Mouse (Mus musculus) liver, embryonic 15.5 days (tissue): ENCODE results near the gene Gm3453. TPM values are rescaled to one million over a fixed set of nuclear protein-coding genes. Genes with fewer than 3 reads are reported as not detected.
"Not testable (repeated sequence)": the region's sequence is repeated elsewhere in the genome, so short reads cannot be mapped to it uniquely, and the experiment has no call there.

Experiments
- ATAC-seq: fragments of 200-750 bp; cut with Nextera tagmentation; 2 replicates; pipeline ENCODE4 v1.8.0; 2017; ENCODE audit warnings: moderate number of reproducible peaks, mild to moderate bottlenecking, moderate library complexity; ENCODE audit not compliant: insufficient read depth
- H3K27ac ChIP-seq: fragments of 300-500 bp; sonication (generic); replicated peaks from 2 replicates; pipeline ENCODE4 v1.5.1; 2015; ENCODE audit warnings: mild to moderate bottlenecking, inconsistent platforms
- H3K27me3 ChIP-seq: fragments of 300-500 bp; sonication (generic); 2 replicates; pipeline ENCODE4 v1.6.1; 2015; ENCODE audit warnings: mild to moderate bottlenecking, inconsistent platforms
- H3K36me3 ChIP-seq: fragments of 300-500 bp; sonication (generic); replicated peaks from 2 replicates; pipeline ENCODE4 v1.6.1; 2015; ENCODE audit warnings: moderate library complexity, mild to moderate bottlenecking, inconsistent platforms
- H3K4me1 ChIP-seq: fragments of 300-500 bp; sonication (generic); replicated peaks from 2 replicates; pipeline ENCODE4 v1.6.1; 2015; ENCODE audit warnings: inconsistent platforms
- H3K4me2 ChIP-seq: fragments of 300-500 bp; sonication (generic); 2 replicates; pipeline ENCODE4 v1.6.1; 2015; ENCODE audit warnings: moderate library complexity, mild to moderate bottlenecking, inconsistent platforms
- H3K4me3 ChIP-seq: fragments of 300-500 bp; sonication (generic); replicated peaks from 2 replicates; pipeline ENCODE4 v1.5.1; 2015; ENCODE audit warnings: mild to moderate bottlenecking, inconsistent platforms
- H3K9ac ChIP-seq: fragments of 300-500 bp; sonication (generic); 2 replicates; pipeline ENCODE4 v1.6.1; 2015; ENCODE audit warnings: moderate library complexity, mild to moderate bottlenecking, inconsistent platforms
- H3K9me3 ChIP-seq: fragments of 300-500 bp; sonication (generic); replicated peaks from 2 replicates; pipeline ENCODE4 v1.6.1; 2016; ENCODE audit warnings: inconsistent platforms
- WGBS: fragments of 180-500 bp; shearing (Covaris S2); methylation state at CpG from one replicate; pipeline ENCODE4 v1.1.7; 2015; ENCODE audit warnings: mixed read lengths; ENCODE audit not compliant: insufficient replicate concordance; 5-methylcytosine and 5-hydroxymethylcytosine counted together
- polyA plus RNA-seq: library from polyadenylated mRNA; unstranded; fragments of >200 nt; fragmentation: Nextera tagmentation; extraction: Ambion mirVana; gene quantifications from 2 replicates; pipeline ENCODE4 v1.2.1, GENCODE M21; 2015

Gene Gm3453
- polyA plus RNA-seq = not detected in 2 replicates

- H3K9ac ChIP-seq, H3K27me3 ChIP-seq, H3K9me3 ChIP-seq, H3K27ac ChIP-seq, ATAC-seq, H3K4me1 ChIP-seq, H3K36me3 ChIP-seq, H3K4me3 ChIP-seq, H3K4me2 ChIP-seq: not testable (repeated sequence)
- 30% methylated on average over 2 of the region's 2 CpGs for WGBS
Measured at GRCm38 (mm10) chr14:5979037-5979436, at the start of gene Gm3453. Gene Gm3453 (minus strand): TSS chr14:5979137.

- H3K4me1 ChIP-seq, ATAC-seq, H3K27me3 ChIP-seq, H3K9ac ChIP-seq, H3K4me3 ChIP-seq, H3K9me3 ChIP-seq, H3K36me3 ChIP-seq, H3K4me2 ChIP-seq, H3K27ac ChIP-seq: not testable (repeated sequence)
- WGBS = 56% methylated on average over 7 of the region's 7 CpGs
Measured at GRCm38 (mm10) chr14:5987136-5987535, 8.2 kb upstream of the Gm3453 start.

GRCm38 (mm10) chr14:5962441-5962840 is 16.5 kb downstream of the Gm3453 start:
- H3K27ac ChIP-seq, H3K36me3 ChIP-seq, H3K4me3 ChIP-seq, H3K9me3 ChIP-seq, H3K4me1 ChIP-seq, H3K27me3 ChIP-seq, ATAC-seq, H3K4me2 ChIP-seq, H3K9ac ChIP-seq: not testable (repeated sequence)
- WGBS = 29% methylated on average over 4 of the region's 4 CpGs

- not testable (repeated sequence) for H3K9me3 ChIP-seq, H3K9ac ChIP-seq, H3K27ac ChIP-seq, ATAC-seq, H3K27me3 ChIP-seq, H3K36me3 ChIP-seq, H3K4me3 ChIP-seq, H3K4me1 ChIP-seq
- peak within 1 kb of the TSS; percentile 44 for H3K4me2 ChIP-seq
- 3% methylated on average over 15 of the region's 23 CpGs for WGBS
Measured at GRCm38 (mm10) chr14:5961635-5962034, 17.3 kb downstream of the Gm3453 start, which contains the start of gene Gm3248. Gene Gm3248 (minus strand): TSS chr14:5961745.

GRCm38 (mm10) chr14:5961102-5961501 is 17.8 kb downstream of the Gm3453 start:
- not testable (repeated sequence) for ATAC-seq, H3K9me3 ChIP-seq, H3K36me3 ChIP-seq, H3K4me1 ChIP-seq, H3K27me3 ChIP-seq, H3K4me3 ChIP-seq, H3K9ac ChIP-seq, H3K27ac ChIP-seq
- under 1% methylated on average over 23 of the region's 24 CpGs for WGBS
- H3K4me2 ChIP-seq = peak overlapping the region; percentile 44

- H3K4me3 ChIP-seq, H3K36me3 ChIP-seq, H3K27me3 ChIP-seq, H3K4me2 ChIP-seq, H3K27ac ChIP-seq, H3K9ac ChIP-seq, H3K9me3 ChIP-seq, ATAC-seq, H3K4me1 ChIP-seq: not testable (repeated sequence)
- 0% methylated on average over 5 of the region's 10 CpGs for WGBS
Measured at GRCm38 (mm10) chr14:5960479-5960878, 18.5 kb downstream of the Gm3453 start.

- not testable (repeated sequence) for H3K27me3 ChIP-seq, H3K36me3 ChIP-seq, H3K4me3 ChIP-seq, H3K27ac ChIP-seq, H3K4me1 ChIP-seq, ATAC-seq, H3K4me2 ChIP-seq, H3K9ac ChIP-seq, H3K9me3 ChIP-seq
- WGBS = 54% methylated on average over 7 of the region's 7 CpGs
Measured at GRCm38 (mm10) chr14:5923276-5923675, 55.7 kb downstream of the Gm3453 start.

Other genes starting within 250 kb of the Gm3453 start
- gene Gm3373, start 237.6 kb downstream of the Gm3453 start, polyA plus RNA-seq = not detected in 2 replicates
- gene Gm3383, start 171.2 kb downstream of the Gm3453 start, polyA plus RNA-seq = not detected in 2 replicates
- not detected in 2 replicates for gene Gm3424, start 148.8 kb downstream of the Gm3453 start, polyA plus RNA-seq
- gene Gm8237, start 98.8 kb downstream of the Gm3453 start, polyA plus RNA-seq = not detected in 2 replicates
- not detected in 2 replicates for gene Gm3248, start 17.4 kb downstream of the Gm3453 start, polyA plus RNA-seq
- gene Gm6337, start 79.1 kb upstream of the Gm3453 start, polyA plus RNA-seq = not detected in 2 replicates
- not detected in 2 replicates for gene Gm8206, start 114.8 kb upstream of the Gm3453 start, polyA plus RNA-seq
- gene Gm3468, start 129.5 kb upstream of the Gm3453 start, polyA plus RNA-seq = not detected in 2 replicates
- not detected in 2 replicates for gene Gm3476, start 146.7 kb upstream of the Gm3453 start, polyA plus RNA-seq
- not detected in 2 replicates for gene Gm21560, start 240.2 kb upstream of the Gm3453 start, polyA plus RNA-seq